Mouse (Mus musculus) G1E (cell line): ENCODE results near the gene F830045P16Rik.

Experiments
- CTCF ChIP-seq: IDR thresholded peaks from 2 replicates; pipeline ENCODE4 v1.5.1; 2012; ENCODE audit warnings: low read depth, low read length, inconsistent platforms, mixed read lengths
- TAL1 ChIP-seq: conservative IDR thresholded peaks from 2 replicates; pipeline ENCODE4 v1.6.1; 2012; ENCODE audit warnings: low read depth, low read length, inconsistent platforms, mixed read lengths

DNA sequence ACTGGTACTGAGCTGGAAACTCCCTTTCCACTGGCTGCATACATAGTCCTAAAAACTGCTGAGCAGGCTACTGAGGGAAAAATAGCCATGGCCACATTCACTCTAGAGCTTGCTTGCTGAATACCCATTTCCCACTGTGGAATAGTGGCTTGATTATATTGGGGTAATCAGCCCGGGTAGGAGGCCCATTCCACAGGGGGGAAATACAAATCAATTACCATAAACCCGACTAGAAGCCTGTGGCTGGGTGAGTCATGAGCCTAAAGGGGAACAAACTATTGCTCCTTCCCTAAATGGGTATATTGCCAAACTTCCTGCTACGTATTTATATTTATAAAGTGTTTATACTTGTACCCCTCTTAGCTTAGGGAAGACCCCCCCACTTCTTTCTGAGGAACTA lies 10.4 kb upstream of the F830045P16Rik start:
- no peak for TF ChIP-seq TAL1
- no peak for TF ChIP-seq CTCF
